Mouse (Mus musculus): ENCODE data around the gene Hmox2. TPM values are rescaled to one million over a fixed set of nuclear protein-coding genes. Genes with fewer than 3 reads are reported as not detected.

The Hmox2 gene
- polyA plus RNA-seq (2015; fragmentation: Nextera tagmentation; extraction: Ambion mirVana): 92.9 and 106 TPM in 2 replicates

DNA sequence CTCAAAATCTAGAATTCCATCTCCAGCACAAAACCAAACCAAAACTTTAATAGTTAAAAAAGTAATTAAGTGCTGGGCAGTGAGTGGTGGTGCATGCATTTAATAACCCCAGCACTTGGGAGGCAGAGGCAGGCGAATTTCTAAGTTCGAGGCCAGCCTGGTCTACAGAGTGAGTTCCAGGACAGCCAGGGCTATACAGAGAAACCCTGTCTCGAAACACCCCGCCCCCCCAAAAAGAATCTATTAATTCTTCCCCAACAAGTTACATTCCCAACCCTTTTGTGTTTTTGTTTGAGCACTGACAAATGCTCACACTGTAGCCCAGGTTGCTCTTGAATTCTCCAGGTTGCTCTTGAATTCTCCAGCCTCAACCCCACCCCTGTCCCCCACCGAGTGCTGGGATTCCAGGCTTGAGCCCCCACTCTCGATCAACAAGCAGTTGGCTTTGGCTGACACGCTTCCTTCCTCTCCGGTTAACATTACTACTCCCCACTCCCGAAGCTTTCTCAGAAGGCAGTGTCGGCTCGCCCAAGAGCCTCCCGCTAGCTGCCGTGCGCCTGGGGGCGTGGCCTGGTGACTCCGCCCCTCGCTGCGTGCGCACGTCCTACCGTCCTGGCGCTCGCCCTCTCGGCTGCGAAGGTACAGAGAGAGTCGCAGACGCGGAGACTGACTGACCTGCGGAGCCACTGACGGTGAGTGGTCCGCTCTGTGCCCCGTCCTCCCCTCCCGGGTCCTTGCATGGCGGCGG is at the start of gene Hmox2:
TSS of gene Hmox2 (plus strand) at position 582 of the 748 bp plus-strand sequence.

DNA sequence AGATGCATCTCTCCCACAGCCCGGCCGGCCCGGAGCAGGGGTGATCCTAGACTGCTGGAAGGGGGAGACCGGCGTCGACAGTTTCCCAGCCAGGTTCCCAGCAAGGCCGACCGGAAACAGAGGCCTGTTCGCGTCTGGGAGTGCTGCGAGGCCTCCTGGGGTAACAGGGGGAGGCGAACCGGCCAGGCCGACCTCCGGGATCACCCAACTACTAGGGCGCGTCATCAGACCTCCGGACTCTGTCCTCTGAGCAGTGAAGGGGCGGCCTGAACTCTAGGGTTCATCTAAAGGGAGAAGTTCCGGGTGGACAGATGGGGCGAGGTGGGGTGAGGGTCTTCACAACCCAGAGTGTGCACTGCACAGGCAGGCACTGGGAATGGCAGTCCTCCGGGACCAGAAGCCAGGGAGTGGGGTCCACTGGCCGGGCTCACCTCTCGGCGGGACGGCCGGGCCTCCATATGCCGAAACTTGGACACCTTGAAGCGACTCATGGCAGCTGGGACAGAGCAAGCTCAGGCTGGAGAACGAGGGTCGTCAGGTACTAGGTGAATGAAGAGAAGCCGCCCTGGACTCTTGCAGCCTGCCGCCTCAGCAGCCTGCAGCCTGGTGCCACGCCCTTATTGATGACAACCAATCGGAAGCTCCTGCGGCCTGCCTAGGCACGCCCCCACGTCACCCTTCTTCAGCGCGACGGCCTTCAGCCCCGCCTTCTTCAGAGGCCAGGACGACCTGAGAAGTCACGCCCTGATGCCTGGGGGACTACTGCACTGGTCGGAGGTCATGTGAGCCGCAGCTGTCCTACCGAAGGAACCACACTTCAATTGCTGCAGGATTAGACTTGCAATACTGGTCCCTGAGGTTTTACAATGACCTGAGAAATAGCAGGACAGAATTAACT is 46.8 kb upstream of the Hmox2 start, which contains the start of gene Coro7:
TSS of gene Coro7 (minus strand) at position 657 of the 898 bp plus-strand sequence.

DNA sequence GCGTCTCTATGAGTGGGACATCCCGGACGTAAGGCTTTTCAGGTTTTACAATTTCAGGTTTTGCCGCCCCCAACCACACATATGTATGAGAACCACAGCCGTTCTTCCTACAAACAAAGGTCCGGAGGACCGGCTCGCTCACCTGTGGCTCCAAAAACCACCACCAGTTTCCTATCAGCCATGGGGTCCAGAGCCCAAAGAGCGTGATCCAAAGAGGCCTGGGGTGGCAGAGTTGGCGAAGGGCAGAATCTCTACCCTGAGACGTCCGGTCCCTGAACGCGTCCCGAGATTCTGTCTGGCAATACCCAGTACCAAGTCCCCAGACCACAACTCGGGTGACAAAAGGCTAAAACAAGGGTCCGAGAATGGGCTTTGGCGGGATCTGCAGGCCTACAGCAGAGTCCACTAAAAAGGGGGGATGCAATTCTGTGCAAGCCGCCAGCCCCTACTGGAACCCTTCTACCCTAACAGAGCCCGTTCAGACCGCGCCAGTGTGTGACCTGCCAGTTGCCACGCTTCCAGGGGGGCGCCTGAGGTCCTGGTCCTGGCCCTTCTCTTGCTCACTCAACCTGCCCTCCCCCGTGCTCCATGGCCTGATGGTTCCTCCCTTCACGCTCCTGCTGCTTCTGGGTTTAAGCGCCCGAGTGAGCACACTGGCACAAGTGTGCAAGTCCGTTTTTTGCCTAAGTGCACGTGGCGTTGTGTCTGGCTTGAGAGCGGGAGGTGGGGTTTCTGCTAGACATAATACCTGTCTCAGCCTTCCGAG is 7.2 kb upstream of the Hmox2 start, which contains the start of gene Nmral1:
TSS of gene Nmral1 (minus strand) at position 604 of the 766 bp plus-strand sequence.

DNA sequence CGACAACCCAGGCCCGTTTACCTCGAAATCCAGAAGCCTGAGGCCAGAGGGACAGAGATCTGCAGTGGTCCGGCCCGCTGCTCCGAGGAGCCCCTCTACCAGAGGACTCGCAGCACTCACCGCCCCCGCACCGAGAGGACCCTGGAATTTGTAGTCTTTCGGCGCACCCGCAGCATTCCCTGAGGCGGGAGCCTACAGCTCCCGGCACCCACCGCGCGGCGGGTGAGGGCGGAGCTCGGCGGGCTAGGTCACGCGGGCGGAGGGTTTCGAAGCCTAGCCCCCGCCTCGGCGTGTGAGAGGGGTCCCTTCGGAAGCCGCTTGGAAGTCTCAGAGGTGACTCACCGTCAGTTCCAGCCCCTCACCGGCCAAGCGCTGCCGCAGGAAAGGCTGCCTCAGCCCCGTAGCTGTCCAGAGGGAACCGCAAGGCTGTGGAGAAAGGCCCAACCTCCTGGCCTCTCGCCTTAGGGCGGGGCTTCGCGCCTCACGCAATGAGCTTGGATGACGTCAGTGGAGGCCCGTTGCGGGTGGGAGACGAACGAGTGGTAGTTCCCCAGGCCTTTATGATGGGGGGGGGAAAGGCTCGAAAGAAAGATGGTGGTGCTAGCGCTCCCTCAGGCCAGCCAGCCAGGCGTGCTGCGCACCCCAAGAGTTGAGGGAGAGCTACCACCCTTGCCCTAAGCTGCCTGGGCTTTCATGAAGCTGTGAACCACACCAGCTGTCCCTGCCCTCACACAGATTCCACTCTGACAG is 63.8 kb downstream of the Hmox2 start, which contains the start of gene Cdip1:
TSS of gene Cdip1 (minus strand) at position 483 of the 750 bp plus-strand sequence.

Other genes starting within 250 kb of the Hmox2 start
- gene Srl, start 184.5 kb upstream of the Hmox2 start, polyA plus RNA-seq (2015; fragmentation: Nextera tagmentation; extraction: Ambion mirVana): 4.1 and 5.3 TPM in 2 replicates
- gene Tfap4, start 166.5 kb upstream of the Hmox2 start, polyA plus RNA-seq (2015; fragmentation: Nextera tagmentation; extraction: Ambion mirVana): 9.4 and 9.6 TPM in 2 replicates
- 31.0 and 33.8 TPM in 2 replicates for gene Glis2, start 131.6 kb upstream of the Hmox2 start, polyA plus RNA-seq (2015; fragmentation: Nextera tagmentation; extraction: Ambion mirVana)
- gene Pam16, start 101.4 kb upstream of the Hmox2 start, polyA plus RNA-seq (2015; fragmentation: Nextera tagmentation; extraction: Ambion mirVana): 137 and 182 TPM in 2 replicates
- gene Vasn, start 86.4 kb upstream of the Hmox2 start, polyA plus RNA-seq (2015; fragmentation: Nextera tagmentation; extraction: Ambion mirVana): 12.7 and 21.1 TPM in 2 replicates
- 37.4 and 74.1 TPM in 2 replicates for gene Dnaja3, start 86.4 kb upstream of the Hmox2 start, polyA plus RNA-seq (2015; fragmentation: Nextera tagmentation; extraction: Ambion mirVana)
- 9.9 and 10.5 TPM in 2 replicates for gene Coro7, start 46.6 kb upstream of the Hmox2 start, polyA plus RNA-seq (2015; fragmentation: Nextera tagmentation; extraction: Ambion mirVana)
- 20.7 and 23.2 TPM in 2 replicates for gene Nmral1, start 7.0 kb upstream of the Hmox2 start, polyA plus RNA-seq (2015; fragmentation: Nextera tagmentation; extraction: Ambion mirVana)
- 59.6 and 97.5 TPM in 2 replicates for gene Cdip1, start 63.9 kb downstream of the Hmox2 start, polyA plus RNA-seq (2015; fragmentation: Nextera tagmentation; extraction: Ambion mirVana)
- gene 4930562C15Rik, start 109.1 kb downstream of the Hmox2 start, polyA plus RNA-seq (2015; fragmentation: Nextera tagmentation; extraction: Ambion mirVana): 0.26 and 0.35 TPM in 2 replicates
- 25.1 and 27.9 TPM in 2 replicates for gene Ubald1, start 154.0 kb downstream of the Hmox2 start, polyA plus RNA-seq (2015; fragmentation: Nextera tagmentation; extraction: Ambion mirVana)
- 37.9 and 52.2 TPM in 2 replicates for gene Mgrn1, start 159.9 kb downstream of the Hmox2 start, polyA plus RNA-seq (2015; fragmentation: Nextera tagmentation; extraction: Ambion mirVana)
- gene Nudt16l1, start 212.4 kb downstream of the Hmox2 start, polyA plus RNA-seq (2015; fragmentation: Nextera tagmentation; extraction: Ambion mirVana): 136 and 156 TPM in 2 replicates
- gene Anks3, start 237.8 kb downstream of the Hmox2 start, polyA plus RNA-seq (2015; fragmentation: Nextera tagmentation; extraction: Ambion mirVana): 25.6 and 34.4 TPM in 2 replicates